Mouse (Mus musculus) testis, adult 2 months (tissue): Measurements from ENCODE around the gene Gm20671.
"Not testable (repeated sequence)": the region's sequence is repeated elsewhere in the genome, so short reads cannot be mapped to it uniquely, and the experiment has no call there.

Experiments used
- CTCF ChIP-seq: fragments of 200-500 bp; IDR thresholded peaks from 2 replicates; pipeline ENCODE4 v1.5.1; 2012; ENCODE audit warnings: low read depth, mild to moderate bottlenecking, inconsistent platforms, low read length, moderate library complexity; ENCODE audit not compliant: control insufficient read depth, insufficient read depth, insufficient replicate concordance
- POLR2A ChIP-seq: fragments of 200-500 bp; IDR thresholded peaks from 2 replicates; pipeline ENCODE4 v1.6.1; 2012; ENCODE audit warnings: low read depth, mild to moderate bottlenecking, inconsistent platforms, low read length, moderate library complexity; ENCODE audit not compliant: control insufficient read depth

GRCm38 (mm10) chr5:32722711-32723110 is 104.2 kb downstream of the Gm20671 start:
- not testable (repeated sequence) for TF ChIP-seq CTCF, POLR2A
